Mouse (Mus musculus): ENCODE results near the gene Lag3. TPM values are rescaled to one million over a fixed set of nuclear protein-coding genes. Genes with fewer than 3 reads are reported as not detected.

Lag3 gene
- 2.3 and 2.5 TPM in 2 replicates for polyA plus RNA-seq (2015; fragmentation: Nextera tagmentation; extraction: Ambion mirVana)

DNA sequence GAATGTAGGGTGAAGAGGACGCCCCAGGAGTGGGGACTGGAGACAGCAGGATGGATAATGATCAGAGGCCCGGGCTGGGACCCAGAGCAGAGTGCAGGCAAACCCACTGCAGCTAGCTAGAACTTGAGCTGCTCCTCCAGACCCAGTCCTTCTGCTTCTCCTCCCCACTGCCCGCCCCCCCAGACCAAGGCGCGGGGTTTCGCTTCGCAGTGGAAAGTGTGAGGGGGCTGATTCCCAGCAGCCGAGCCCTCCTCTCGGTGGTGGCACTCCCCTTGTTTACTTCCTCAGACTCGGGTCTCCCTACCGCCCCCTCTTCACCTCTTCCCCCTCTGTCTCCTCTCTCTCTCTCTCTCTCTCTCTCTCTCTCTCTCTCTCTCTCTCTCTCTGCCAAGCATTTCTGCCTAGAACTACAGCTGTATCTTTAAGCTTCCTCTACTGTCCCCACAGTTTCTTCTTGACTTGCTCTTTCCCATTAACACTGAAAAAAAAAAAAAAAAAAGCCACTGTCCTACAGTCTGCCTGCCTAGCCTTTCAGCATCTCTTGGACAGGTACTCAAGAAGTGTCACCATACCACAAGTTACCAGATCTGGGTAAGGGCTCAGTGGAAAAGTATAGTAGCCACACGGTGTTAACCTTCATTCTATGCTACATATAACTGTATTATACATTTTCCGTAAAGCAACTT is at the start of gene Lag3:
TSS of gene Lag3 (minus strand) at position 173 of the 686 bp plus-strand sequence.
- Histone ChIP-seq H3K36me3 (peaks cover 29% of the 10 kb centered on the region), H3K4me3 (replicated peaks) (no peak within 1 kb of the TSS), H3K4me2 (replicated peaks) (no peak within 1 kb of the TSS), H3K9me3 (no peaks in the 10 kb centered on the region), H3K9ac (replicated peaks) (no peak within 1 kb of the TSS), H3K27ac (0 out of 2 replicates have a peak within 1 kb of the TSS, but pooled peaks have one; percentile 6), H3K4me1 (replicated peaks) (peaks cover 52% of the 10 kb centered on the region), H3K27me3 (peaks cover 20% of the 10 kb centered on the region)
- no peak for ATAC-seq
- 21% methylated on average over 13 of the region's 13 CpGs for WGBS

DNA sequence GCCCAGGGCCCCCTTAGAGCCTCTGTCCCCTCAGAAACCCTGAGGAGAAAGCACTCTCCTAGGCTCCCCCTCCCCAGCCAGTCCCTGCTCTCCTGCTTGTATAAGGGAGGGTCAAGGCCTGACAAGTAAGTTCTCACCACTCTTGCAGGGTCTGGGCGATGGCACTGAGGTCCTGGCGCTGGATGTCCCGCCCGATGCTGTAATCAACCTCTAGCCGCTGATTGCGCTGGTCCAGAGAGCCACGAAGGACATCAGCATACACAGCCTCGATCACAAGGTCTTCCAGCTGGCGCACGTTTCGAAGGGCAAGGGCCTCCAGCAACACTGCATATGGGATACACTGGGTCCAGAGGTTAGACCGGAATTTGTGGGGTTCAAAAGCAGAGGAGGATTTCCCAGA is 49.5 kb upstream of the Lag3 start:
- H3K4me1 ChIP-seq (replicated peaks), result peaks cover 12% of the 10 kb centered on the region
- no peaks in the 10 kb centered on the region for H3K27me3 ChIP-seq
- ATAC-seq, result no peak
- H3K27ac ChIP-seq, result no peak overlapping the region
- H3K9me3 ChIP-seq, result no peaks in the 10 kb centered on the region
- no peak overlapping the region for H3K9ac ChIP-seq (replicated peaks)
- 95% methylated on average over 12 of the region's 12 CpGs for WGBS
- H3K4me3 ChIP-seq (replicated peaks), result no peak overlapping the region
- peaks cover 65% of the 10 kb centered on the region for H3K36me3 ChIP-seq
- no peak overlapping the region for H3K4me2 ChIP-seq (replicated peaks)

DNA sequence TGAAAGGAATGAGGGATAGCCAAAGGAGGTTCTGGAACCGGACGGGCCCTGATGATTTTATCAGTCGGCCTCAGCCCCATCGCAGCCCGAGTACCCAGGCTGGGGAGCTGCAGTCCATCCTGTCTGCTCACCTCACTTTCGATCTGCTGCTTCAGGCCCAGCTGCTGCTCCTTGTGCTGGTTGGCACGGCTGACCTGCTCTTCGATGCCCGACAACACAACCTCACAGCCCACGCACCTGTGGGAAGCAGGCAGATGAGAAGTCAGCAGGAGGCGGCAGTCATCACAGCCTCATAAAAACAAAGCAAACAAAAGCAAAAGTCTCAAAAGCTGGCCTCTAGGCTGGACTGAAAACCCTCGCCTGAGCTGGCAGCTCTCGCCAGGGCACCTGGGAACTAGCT is 48.5 kb upstream of the Lag3 start:
- 93% methylated on average over 13 of the region's 13 CpGs for WGBS
- Histone ChIP-seq H3K4me1 (replicated peaks) (peaks cover 9% of the 10 kb centered on the region), H3K36me3 (peaks cover 74% of the 10 kb centered on the region)

DNA sequence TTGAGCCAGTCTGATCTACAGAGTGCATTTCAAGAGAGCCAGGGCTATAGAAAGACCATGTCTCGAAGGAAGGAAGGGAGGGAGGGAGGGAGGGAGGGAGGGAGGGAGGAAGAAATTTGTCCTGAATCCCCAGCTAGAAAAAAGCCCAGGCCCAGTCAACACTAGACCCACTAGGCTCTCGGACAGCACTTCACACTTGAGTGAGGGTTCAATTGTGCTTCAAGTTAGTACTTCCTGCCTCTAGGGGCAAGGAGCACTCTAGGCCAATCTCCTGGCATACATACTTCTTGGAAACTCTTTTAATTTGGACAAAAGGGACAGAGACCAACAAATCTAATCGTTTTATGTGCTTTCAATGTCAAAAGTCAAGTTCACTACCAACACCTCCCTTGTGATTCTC is 46.6 kb upstream of the Lag3 start:
- H3K27me3 ChIP-seq, result no peaks in the 10 kb centered on the region
- H3K27ac ChIP-seq, result no peak overlapping the region
- 87% methylated on average over 3 of the region's 3 CpGs for WGBS
- no peak overlapping the region for H3K4me3 ChIP-seq (replicated peaks)
- no peaks in the 10 kb centered on the region for H3K9me3 ChIP-seq
- peaks cover 74% of the 10 kb centered on the region for H3K36me3 ChIP-seq
- H3K4me1 ChIP-seq (replicated peaks), result no peaks in the 10 kb centered on the region
- H3K4me2 ChIP-seq (replicated peaks), result no peak overlapping the region
- no peak for ATAC-seq
- no peak overlapping the region for H3K9ac ChIP-seq (replicated peaks)

More for the DNA sequence above, 48.5 kb upstream of the Lag3 start:
- H3K4me3 ChIP-seq (replicated peaks), result no peak overlapping the region
- H3K9me3 ChIP-seq, result no peaks in the 10 kb centered on the region
- no peak overlapping the region for H3K27ac ChIP-seq
- ATAC-seq, result no peak
- no peaks in the 10 kb centered on the region for H3K27me3 ChIP-seq
- H3K4me2 ChIP-seq (replicated peaks), result no peak overlapping the region
- H3K9ac ChIP-seq (replicated peaks), result no peak overlapping the region

DNA sequence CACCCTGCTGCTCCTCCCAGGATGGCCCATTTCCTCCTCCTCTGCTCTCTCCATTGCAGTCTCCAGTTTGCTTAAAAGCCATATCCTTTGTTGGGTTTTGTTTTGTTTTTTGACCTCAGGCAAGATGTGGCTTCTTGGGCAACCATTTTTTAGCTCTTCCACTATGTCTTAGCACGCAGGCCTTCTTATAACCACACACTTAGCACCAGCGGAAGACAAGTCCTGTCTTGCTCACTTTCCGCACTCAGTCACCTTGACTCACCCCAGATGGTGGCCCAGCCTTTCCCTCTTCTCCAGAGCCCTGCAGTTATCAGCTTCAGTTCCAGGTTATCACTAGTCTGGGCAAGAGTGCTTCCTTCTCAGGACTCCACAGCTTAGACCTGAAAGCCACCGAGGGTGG is 43.7 kb upstream of the Lag3 start:
- H3K27me3 ChIP-seq, result no peaks in the 10 kb centered on the region
- no peaks in the 10 kb centered on the region for H3K4me1 ChIP-seq (replicated peaks)
- H3K9ac ChIP-seq (replicated peaks), result no peak overlapping the region
- no peaks in the 10 kb centered on the region for H3K9me3 ChIP-seq
- peaks cover 48% of the 10 kb centered on the region for H3K36me3 ChIP-seq
- WGBS, result 98% methylated on average over 4 of the region's 4 CpGs
- ATAC-seq, result no peak
- no peak overlapping the region for H3K27ac ChIP-seq
- H3K4me3 ChIP-seq (replicated peaks), result no peak overlapping the region
- no peak overlapping the region for H3K4me2 ChIP-seq (replicated peaks)

DNA sequence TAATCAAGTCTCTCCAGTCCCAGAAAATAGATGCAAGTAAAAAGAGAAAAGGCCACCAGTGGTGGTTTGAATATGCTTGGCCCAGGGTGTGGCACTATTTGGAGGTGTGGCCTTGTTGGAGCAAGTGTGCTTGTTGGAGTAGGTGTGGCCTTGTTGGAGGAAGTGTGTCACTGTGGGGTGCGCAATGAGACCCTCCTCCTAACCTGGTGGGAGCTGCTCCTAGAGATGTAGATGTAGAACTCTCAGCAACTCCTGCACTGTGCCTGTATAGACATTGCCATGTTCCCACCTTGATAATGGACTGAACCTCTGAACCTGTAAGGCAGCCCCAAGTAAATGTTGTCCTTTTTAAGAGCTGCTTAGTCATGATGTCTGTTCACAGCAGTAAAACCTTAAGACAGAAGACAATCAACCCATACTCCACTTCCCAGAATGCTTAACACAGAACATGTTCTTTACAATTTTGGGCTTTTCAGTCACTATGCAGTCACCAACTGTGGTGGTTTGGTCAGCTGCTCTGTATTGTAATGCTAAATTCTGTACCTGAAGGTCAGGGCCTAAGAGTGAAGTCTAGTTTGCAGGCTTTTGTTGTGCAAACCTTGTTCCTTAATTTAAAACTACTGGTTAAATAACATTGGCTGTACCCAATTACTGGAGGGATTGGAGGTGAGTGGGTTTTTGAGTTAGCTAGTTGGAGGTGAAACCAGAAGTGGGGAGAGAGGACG is 42.6 kb upstream of the Lag3 start:
- Histone ChIP-seq H3K27ac (no peak overlapping the region), H3K9ac (replicated peaks) (no peak overlapping the region), H3K36me3 (peaks cover 38% of the 10 kb centered on the region), H3K4me2 (replicated peaks) (no peak overlapping the region), H3K4me3 (replicated peaks) (no peak overlapping the region), H3K9me3 (no peaks in the 10 kb centered on the region), H3K27me3 (no peaks in the 10 kb centered on the region), H3K4me1 (replicated peaks) (no peaks in the 10 kb centered on the region)
- 90% methylated on average over 2 of the region's 2 CpGs for WGBS
- no peak for ATAC-seq

DNA sequence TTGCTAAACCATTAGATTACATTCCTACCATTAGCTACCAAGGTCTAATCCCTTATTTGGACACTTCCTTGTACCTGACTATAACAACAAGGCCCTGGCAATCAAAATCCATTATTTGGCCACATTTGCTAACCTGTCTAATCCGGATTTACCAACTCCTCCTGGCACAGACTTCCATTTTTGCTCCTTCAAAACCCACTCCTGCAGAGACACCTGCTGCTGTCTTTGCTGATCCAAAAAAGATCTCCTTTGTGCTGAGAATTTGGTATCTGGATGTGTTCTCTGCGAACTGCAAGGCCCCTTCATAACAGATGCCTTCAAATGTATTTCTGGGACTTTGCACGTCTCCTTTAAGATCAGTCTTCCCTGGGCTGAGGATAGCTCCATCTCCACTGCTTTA is 32.0 kb upstream of the Lag3 start:
- 93% methylated on average over 3 of the region's 3 CpGs for WGBS
- no peak for ATAC-seq
- Histone ChIP-seq H3K9me3 (no peaks in the 10 kb centered on the region), H3K27ac (no peak overlapping the region), H3K4me2 (replicated peaks) (no peak overlapping the region), H3K4me1 (replicated peaks) (no peaks in the 10 kb centered on the region), H3K27me3 (no peaks in the 10 kb centered on the region), H3K9ac (replicated peaks) (no peak overlapping the region), H3K36me3 (peaks cover 13% of the 10 kb centered on the region), H3K4me3 (replicated peaks) (no peak overlapping the region)

DNA sequence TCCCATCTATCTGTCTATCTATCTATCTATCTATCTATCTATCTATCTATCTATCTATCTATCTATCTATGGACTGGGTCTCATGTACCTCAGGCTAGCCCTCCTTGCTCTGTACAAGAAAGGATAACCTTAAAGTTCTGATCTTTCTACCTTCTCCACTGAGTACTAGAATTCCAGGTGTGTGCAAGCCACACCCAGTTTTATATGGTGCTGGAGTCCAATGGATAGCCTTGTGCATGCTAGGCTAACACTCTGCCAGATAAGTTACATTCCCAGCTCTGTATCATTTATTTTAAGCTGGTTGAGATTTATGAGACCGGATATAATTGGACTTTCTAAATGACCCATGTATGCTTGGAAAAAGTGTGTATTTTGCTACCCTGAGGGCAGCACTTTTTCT is 30.2 kb upstream of the Lag3 start:
- ATAC-seq, result no peak

DNA sequence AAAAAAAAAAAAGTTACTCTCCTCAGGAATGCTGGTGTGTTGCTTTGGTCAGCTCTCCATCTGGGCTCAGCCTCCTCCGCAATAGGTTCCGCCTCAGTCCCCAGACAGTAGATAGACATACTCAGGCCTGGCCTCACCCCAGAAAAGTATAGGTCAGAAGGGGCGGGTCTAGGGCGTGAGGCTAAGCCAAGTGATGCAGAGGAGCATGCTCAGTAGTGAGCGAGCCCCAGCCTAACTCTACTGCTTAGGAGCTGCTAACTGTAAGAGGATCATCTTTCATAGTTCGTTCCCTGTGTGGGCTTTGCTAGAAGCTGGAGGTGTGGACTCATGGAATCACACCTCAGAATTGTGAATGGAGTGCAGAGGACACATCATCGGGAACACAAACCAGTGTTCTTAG is 27.0 kb upstream of the Lag3 start:
- Histone ChIP-seq H3K4me1 (replicated peaks) (peaks cover 11% of the 10 kb centered on the region), H3K4me3 (replicated peaks) (no peak overlapping the region), H3K36me3 (peaks cover 62% of the 10 kb centered on the region), H3K27me3 (no peaks in the 10 kb centered on the region), H3K27ac (no peak overlapping the region), H3K9me3 (no peaks in the 10 kb centered on the region), H3K9ac (replicated peaks) (no peak overlapping the region), H3K4me2 (replicated peaks) (no peak overlapping the region)
- WGBS, result 94% methylated on average over 7 of the region's 7 CpGs
- no peak for ATAC-seq

More for the DNA sequence above, 30.2 kb upstream of the Lag3 start:
- Histone ChIP-seq H3K4me3 (replicated peaks) (no peak overlapping the region), H3K27ac (no peak overlapping the region), H3K36me3 (peaks cover 31% of the 10 kb centered on the region), H3K9me3 (no peaks in the 10 kb centered on the region), H3K27me3 (no peaks in the 10 kb centered on the region), H3K4me1 (replicated peaks) (no peaks in the 10 kb centered on the region), H3K9ac (replicated peaks) (no peak overlapping the region), H3K4me2 (replicated peaks) (no peak overlapping the region)
- WGBS, result 93% methylated on average over 1 of the region's 1 CpGs

DNA sequence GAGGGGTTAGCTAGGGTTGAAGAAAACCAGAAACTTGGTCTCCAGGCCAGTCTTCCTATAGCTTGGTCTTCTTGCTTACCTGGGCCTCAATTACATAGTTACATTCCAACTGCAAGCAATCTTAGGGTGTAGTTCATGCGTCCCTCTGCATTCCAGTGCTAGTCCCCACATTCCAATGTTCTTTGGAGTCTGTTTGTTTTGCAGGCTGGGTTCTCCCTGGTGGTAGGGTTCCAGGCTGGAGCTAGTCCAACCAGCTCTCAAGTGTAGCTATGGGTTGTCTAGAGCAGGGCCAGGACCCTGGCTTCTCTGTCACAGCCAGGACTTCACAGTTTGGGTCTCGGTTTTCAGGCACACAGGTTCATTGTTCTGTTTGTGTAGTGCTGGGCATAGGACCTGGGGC is 26.0 kb upstream of the Lag3 start:
- no peaks in the 10 kb centered on the region for H3K27me3 ChIP-seq
- no peak for ATAC-seq
- 86% methylated on average over 2 of the region's 2 CpGs for WGBS
- H3K4me3 ChIP-seq (replicated peaks), result no peak overlapping the region
- no peaks in the 10 kb centered on the region; the same call in 1 of the 2 replicates for H3K9me3 ChIP-seq
- no peak overlapping the region for H3K9ac ChIP-seq (replicated peaks)
- no peak overlapping the region for H3K4me2 ChIP-seq (replicated peaks)
- peaks cover 70% of the 10 kb centered on the region for H3K36me3 ChIP-seq
- H3K27ac ChIP-seq, result no peak overlapping the region
- peaks cover 17% of the 10 kb centered on the region for H3K4me1 ChIP-seq (replicated peaks)

DNA sequence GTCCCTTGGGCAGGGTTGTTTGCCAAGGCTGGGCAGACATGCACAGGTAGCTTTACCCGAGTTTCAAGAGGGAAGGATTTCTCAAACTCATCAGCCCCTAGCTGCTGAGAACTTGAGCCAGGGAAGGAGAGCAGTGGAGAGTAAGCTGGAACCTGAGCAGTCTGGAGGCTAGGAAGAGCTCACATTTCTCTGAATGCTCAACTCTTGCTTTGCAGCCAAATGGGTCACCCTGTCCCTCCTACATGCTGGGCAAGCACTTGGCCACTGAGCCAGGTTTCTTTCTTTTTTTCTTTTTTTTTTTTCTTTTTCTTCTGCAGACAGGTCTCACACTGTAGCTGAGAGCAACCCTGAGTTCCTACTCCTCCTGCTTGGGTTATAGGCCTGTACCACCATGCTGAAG is 25.2 kb upstream of the Lag3 start:
- Histone ChIP-seq H3K36me3 (peaks cover 70% of the 10 kb centered on the region), H3K9ac (replicated peaks) (no peak overlapping the region), H3K27me3 (no peaks in the 10 kb centered on the region), H3K4me3 (replicated peaks) (no peak overlapping the region), H3K4me1 (replicated peaks) (peaks cover 23% of the 10 kb centered on the region), H3K4me2 (replicated peaks) (no peak overlapping the region), H3K9me3 (no peaks in the 10 kb centered on the region; the same call in 1 of the 2 replicates), H3K27ac (no peak overlapping the region)
- no peak for ATAC-seq
- 84% methylated on average over 1 of the region's 1 CpGs for WGBS

DNA sequence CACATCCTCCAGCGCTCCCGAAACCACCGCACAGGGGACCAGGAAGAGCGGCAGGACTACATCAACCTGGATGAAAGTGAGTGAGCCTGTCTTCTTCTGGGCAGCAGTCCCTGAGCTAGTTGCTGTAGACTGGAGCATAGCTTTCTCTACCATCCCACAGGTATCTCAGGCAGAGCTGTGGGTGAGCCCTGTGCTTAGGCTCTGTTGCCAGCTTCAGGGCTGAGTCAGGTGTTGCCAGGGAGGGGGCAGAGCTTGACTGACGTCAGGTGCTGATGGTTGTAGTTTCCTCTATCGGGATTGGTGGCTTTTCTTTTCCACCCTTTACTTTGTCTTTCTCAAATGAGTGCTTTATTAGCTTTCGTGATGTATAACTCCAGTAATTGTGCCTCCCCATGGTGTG is 23.2 kb upstream of the Lag3 start:
- Histone ChIP-seq H3K9ac (replicated peaks) (peak overlapping the region; percentile 32; the same call in 1 of the 2 replicates), H3K9me3 (no peaks in the 10 kb centered on the region; the same call in 1 of the 2 replicates), H3K27me3 (no peaks in the 10 kb centered on the region), H3K4me2 (replicated peaks) (no peak overlapping the region), H3K27ac (no peak overlapping the region), H3K36me3 (peaks cover 65% of the 10 kb centered on the region), H3K4me1 (replicated peaks) (peaks cover 29% of the 10 kb centered on the region), H3K4me3 (replicated peaks) (no peak overlapping the region)
- 93% methylated on average over 7 of the region's 7 CpGs for WGBS
- ATAC-seq, result no peak
